Mouse (Mus musculus): ENCODE measurements around the gene Lcor. TPM values are rescaled to one million over a fixed set of nuclear protein-coding genes. Genes with fewer than 3 reads are reported as not detected.

Lcor gene
- polyA plus RNA-seq, 1 experiment from 2014 or later = 9.2 TPM

DNA sequence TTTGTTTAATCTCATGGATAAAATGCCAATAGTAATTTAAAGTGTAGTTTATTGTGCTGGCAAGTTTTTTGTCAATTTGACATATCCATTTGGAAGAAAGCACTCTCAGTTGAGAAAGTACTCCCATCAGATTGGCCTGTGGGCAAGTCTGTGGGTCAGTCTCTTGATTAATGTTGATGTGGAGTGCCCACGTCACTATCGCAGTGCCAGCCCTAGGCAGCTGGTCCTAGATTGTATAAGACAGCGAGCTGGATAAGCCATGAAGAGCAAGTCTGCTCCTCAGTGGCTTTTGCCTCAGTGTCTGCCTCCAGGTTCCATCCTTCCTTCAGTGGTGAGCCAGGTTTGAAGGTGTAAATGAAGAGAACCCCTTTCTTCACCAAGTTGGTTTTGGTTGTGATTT, 34.6 kb downstream of the Lcor start:
- H3K9ac ChIP-seq = no peak overlapping the region
- no peaks in the 10 kb centered on the region for H3K9me3 ChIP-seq
- no peak overlapping the region for H3K27ac ChIP-seq (replicated peaks)
- no peak for ATAC-seq (ENCODE audit: extremely low read depth, insufficient number of reproducible peaks, low FRiP score, low TSS enrichment)
- no peak overlapping the region for H3K4me2 ChIP-seq
- H3K4me3 ChIP-seq = no peak overlapping the region
- 92% methylated on average over 3 of the region's 3 CpGs for WGBS
- H3K4me1 ChIP-seq = peaks cover 31% of the 10 kb centered on the region
- no peaks in the 10 kb centered on the region for H3K27me3 ChIP-seq (replicated peaks)
- no peaks in the 10 kb centered on the region; the same call in 1 of the 2 replicates for H3K36me3 ChIP-seq

DNA sequence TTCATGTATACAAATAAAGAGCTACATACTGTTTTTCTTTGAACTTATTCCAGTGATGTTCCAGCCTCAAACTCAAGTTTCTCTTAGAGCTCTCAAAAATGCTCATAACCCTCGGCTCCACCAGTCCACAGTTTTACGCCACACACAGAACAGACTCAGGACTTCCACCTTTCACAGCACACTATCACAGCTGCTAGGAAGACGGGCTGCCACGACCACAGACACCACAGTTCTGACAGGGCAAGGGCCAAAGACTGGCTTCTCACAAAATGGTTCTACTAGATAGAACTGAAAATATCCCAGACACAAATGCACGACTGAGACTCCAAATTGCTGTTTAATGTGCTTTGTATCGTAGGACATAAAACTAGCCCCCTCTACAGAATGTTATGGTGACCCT, 36.7 kb downstream of the Lcor start:
- peaks cover 37% of the 10 kb centered on the region for H3K4me1 ChIP-seq
- no peak for ATAC-seq (ENCODE audit: extremely low read depth, insufficient number of reproducible peaks, low FRiP score, low TSS enrichment)
- H3K36me3 ChIP-seq = no peaks in the 10 kb centered on the region; the same call in 1 of the 2 replicates
- no peak overlapping the region for H3K27ac ChIP-seq (replicated peaks)
- no peak overlapping the region for H3K4me2 ChIP-seq
- H3K4me3 ChIP-seq = no peak overlapping the region
- no peaks in the 10 kb centered on the region for H3K27me3 ChIP-seq (replicated peaks)
- no peaks in the 10 kb centered on the region for H3K9me3 ChIP-seq
- 78% methylated on average over 6 of the region's 6 CpGs for WGBS
- no peak overlapping the region for H3K9ac ChIP-seq

DNA sequence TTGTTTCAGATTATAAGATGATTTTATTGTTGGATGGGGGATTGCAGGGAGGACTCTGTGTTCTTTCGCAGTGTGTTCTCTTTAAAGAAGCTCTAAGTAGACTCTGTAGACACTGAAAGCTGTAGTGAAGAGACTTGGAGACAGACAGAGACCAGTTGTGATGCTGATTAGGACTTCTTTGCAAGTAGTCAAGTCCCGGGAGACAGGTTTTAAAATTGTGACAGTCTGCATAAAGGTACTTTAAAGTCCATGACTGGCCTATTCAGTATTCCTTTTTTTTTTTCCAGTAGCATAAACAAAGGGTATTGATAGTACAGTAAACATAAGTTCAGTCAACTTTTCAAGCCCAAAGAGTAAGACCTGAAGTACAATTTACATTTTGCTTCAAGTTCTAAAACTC, 39.8 kb downstream of the Lcor start:
- Histone ChIP-seq H3K27me3 (replicated peaks) (no peaks in the 10 kb centered on the region), H3K9me3 (no peaks in the 10 kb centered on the region), H3K27ac (replicated peaks) (no peak overlapping the region), H3K36me3 (no peaks in the 10 kb centered on the region; the same call in 1 of the 2 replicates), H3K9ac (no peak overlapping the region), H3K4me1 (peaks cover 36% of the 10 kb centered on the region), H3K4me2 (no peak overlapping the region), H3K4me3 (no peak overlapping the region)
- ATAC-seq (ENCODE audit: extremely low read depth, insufficient number of reproducible peaks, low FRiP score, low TSS enrichment) = no peak
- WGBS = 64% methylated on average over 2 of the region's 2 CpGs

DNA sequence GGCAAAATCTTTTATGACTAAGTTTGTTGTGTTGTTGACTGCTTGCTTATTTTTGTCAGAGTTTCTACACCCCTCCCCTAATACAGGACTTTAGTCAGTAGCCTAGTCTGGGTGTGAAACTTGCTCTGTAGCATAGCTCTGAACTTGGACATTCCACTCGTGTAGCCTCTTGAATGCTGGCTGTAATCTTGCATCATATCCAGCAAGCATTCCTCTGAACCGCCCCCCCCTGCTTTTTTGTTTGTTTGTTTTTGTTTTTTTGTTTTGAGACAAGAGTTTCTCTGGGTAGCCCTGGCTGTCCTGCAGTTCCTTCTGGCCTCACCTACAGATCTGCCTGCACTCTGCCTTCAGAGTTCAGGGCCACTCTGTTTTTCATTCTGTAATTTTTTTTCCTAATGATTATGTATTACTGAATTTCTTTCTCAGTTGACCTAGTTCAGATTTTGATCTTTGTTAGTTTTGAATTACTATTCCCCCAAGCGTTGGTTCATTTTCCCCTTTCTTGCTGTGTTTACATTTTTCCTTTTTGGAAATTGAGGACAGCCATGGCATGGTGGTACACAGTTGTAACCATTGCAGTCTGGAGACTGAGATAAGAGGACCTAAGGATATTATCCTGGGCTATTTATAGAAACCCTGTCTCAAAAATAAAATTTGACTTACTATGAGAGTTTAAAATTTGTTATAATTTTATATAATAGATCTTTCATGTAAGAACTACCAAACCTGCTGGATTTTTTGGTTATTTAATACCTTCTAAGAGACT, 41.5 kb downstream of the Lcor start:
- no peak for ATAC-seq (ENCODE audit: extremely low read depth, insufficient number of reproducible peaks, low FRiP score, low TSS enrichment)
- peaks cover 4% of the 10 kb centered on the region; the same call in 1 of the 2 replicates for H3K36me3 ChIP-seq

DNA sequence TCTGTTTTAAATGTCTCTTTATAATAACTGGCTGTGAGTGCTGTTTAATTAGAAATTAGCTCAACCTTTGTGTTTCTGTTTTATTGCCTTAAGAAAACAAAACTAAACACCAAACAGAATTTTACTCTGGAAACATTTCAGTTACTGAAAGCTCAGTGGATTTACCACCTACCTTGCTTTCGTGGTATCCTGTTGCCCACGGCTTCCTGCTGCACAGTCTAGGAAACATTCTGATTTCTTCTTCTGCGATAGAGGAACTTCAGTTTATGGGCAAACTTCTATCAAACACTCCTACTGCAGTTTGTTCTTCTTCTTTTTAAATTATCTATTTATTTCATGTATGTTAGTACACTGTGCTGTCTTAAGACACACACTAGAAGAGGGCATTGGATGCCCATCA, 46.7 kb downstream of the Lcor start:
- Histone ChIP-seq H3K9ac (no peak overlapping the region), H3K27me3 (replicated peaks) (no peaks in the 10 kb centered on the region), H3K36me3 (peaks cover 9% of the 10 kb centered on the region), H3K4me3 (no peak overlapping the region), H3K4me1 (peaks cover 7% of the 10 kb centered on the region), H3K4me2 (no peak overlapping the region), H3K27ac (replicated peaks) (no peak overlapping the region), H3K9me3 (no peaks in the 10 kb centered on the region)
- ATAC-seq (ENCODE audit: extremely low read depth, insufficient number of reproducible peaks, low FRiP score, low TSS enrichment) = no peak
- WGBS = 81% methylated on average over 3 of the region's 3 CpGs

More for the DNA sequence above, 41.5 kb downstream of the Lcor start:
- peaks cover 39% of the 10 kb centered on the region for H3K4me1 ChIP-seq
- no peak overlapping the region for H3K9ac ChIP-seq
- no peaks in the 10 kb centered on the region for H3K9me3 ChIP-seq
- no peak overlapping the region for H3K4me3 ChIP-seq
- 46% methylated on average over 3 of the region's 3 CpGs for WGBS
- no peak overlapping the region; the same call in 1 of the 2 replicates for H3K27ac ChIP-seq (replicated peaks)
- no peaks in the 10 kb centered on the region for H3K27me3 ChIP-seq (replicated peaks)
- no peak overlapping the region for H3K4me2 ChIP-seq

DNA sequence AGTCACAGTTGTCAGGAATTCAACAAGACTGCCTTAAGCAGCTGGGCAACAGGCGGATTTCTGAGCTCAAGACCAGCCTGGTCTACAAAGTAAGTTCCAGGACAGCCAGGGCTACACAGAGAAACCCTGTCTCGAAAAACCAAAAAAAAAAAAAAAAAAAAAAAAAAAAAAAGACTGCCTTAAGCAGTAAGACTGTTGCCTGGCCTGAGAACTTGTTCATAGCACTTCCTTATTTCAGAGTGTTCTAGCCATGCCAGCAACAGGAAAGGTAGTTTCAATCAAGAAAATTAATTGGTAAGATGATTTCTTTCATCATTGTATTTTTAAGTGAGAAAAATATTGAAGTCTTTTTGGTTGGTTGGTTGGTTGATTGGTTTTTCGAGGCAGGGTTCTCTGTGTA, 51.6 kb downstream of the Lcor start:
- 91% methylated on average over 3 of the region's 3 CpGs for WGBS

DNA sequence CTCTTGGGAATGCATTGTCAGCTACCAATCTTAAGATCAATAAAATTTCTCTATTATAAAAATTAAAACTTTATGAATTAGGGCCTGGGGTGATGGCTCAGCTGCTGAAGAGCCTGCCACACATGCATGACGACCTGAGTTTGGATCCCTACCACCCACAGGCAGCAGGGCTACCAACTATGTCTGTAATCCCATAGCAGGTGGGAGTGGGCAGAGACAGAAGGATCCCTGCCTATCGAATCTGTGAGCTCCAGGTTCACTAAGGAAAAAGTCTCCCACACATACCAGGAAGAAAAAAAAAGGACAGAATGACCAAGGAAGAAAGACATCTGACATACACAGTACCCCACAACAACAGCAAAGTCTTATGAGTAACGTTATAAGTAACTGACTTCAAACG, 74.5 kb downstream of the Lcor start:
- Histone ChIP-seq H3K36me3 (peaks cover 54% of the 10 kb centered on the region), H3K4me2 (no peak overlapping the region), H3K4me1 (no peaks in the 10 kb centered on the region), H3K27ac (replicated peaks) (no peak overlapping the region), H3K9me3 (no peaks in the 10 kb centered on the region), H3K27me3 (replicated peaks) (no peaks in the 10 kb centered on the region), H3K9ac (no peak overlapping the region), H3K4me3 (no peak overlapping the region)
- WGBS = 83% methylated on average over 4 of the region's 4 CpGs
- no peak for ATAC-seq (ENCODE audit: extremely low read depth, insufficient number of reproducible peaks, low FRiP score, low TSS enrichment)

More for the DNA sequence above, 51.6 kb downstream of the Lcor start:
- Histone ChIP-seq H3K27ac (replicated peaks) (no peak overlapping the region), H3K4me2 (no peak overlapping the region), H3K4me1 (no peaks in the 10 kb centered on the region), H3K36me3 (peaks cover 20% of the 10 kb centered on the region), H3K9me3 (no peaks in the 10 kb centered on the region), H3K9ac (no peak overlapping the region), H3K4me3 (no peak overlapping the region), H3K27me3 (replicated peaks) (no peaks in the 10 kb centered on the region)
- ATAC-seq (ENCODE audit: extremely low read depth, insufficient number of reproducible peaks, low FRiP score, low TSS enrichment) = no peak

DNA sequence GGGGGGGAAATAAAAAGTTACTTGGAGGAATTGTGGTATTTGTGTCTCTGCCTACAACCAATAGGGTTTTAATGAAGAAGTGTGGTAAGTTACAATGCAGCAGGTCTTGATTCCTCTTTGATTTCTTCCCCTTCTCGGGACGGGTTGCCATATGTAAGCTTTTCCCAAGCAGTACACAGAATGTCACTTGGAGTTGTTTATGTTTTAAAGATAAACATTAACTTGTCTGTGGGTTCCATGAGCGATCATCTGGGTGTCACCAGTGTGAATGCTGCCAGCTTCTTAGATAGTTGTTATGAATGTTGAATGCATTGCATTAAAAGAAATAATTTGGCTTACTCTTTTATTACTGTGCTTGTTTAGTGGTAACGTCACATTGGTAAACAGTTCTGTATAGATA, 75.1 kb downstream of the Lcor start:
- Histone ChIP-seq H3K4me2 (no peak overlapping the region), H3K4me3 (no peak overlapping the region), H3K36me3 (peaks cover 51% of the 10 kb centered on the region), H3K4me1 (peaks cover 3% of the 10 kb centered on the region; the same call in 1 of the 2 replicates), H3K9me3 (no peaks in the 10 kb centered on the region), H3K27ac (replicated peaks) (no peak overlapping the region), H3K9ac (no peak overlapping the region), H3K27me3 (replicated peaks) (no peaks in the 10 kb centered on the region)
- no peak for ATAC-seq (ENCODE audit: extremely low read depth, insufficient number of reproducible peaks, low FRiP score, low TSS enrichment)
- 84% methylated on average over 4 of the region's 4 CpGs for WGBS

DNA sequence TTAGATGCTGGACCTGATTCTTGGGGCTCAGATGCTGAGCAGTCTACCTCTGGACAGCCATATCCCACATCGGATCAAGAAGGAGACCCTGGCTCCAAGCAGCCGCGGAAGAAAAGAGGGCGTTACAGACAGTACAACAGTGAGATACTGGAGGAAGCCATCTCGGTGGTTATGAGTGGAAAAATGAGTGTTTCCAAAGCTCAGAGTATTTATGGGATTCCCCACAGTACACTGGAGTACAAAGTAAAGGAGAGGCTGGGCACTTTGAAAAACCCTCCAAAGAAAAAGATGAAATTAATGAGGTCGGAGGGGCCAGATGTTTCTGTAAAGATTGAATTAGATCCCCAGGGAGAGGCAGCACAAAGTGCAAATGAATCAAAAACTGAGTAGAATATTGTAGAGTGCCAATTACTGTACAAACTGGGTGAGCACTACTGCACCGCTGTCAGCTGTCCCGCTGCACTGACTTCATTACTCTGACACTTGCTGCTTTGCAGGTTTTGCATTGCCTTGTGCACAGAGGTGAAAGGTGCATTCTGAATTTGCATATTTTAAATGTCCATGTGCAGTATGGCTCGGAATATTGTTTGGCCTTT, 76.6 kb downstream of the Lcor start:
- ATAC-seq (ENCODE audit: extremely low read depth, insufficient number of reproducible peaks, low FRiP score, low TSS enrichment) = no peak

DNA sequence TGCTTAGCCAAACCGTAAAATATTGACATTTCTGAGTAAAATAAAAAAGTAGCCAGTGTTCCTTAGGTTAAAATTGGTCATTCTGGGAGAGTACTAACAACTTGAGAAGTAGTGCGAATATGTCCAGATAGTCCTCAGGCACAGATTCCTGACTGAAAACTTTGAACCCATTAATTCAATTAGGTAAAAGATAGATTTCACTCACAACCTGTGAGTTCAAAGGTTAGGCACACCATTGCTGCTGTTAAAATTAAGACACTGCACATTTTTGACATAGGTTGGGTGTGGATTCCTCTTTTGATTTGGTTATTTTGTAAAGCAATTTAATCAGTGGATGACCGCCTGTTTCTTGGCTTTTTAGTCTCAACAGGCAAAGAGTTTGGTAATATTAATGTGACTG, 78.4 kb downstream of the Lcor start:
- H3K4me3 ChIP-seq = no peak overlapping the region
- ATAC-seq (ENCODE audit: extremely low read depth, insufficient number of reproducible peaks, low FRiP score, low TSS enrichment) = no peak
- peaks cover 35% of the 10 kb centered on the region for H3K36me3 ChIP-seq
- 92% methylated on average over 3 of the region's 3 CpGs for WGBS
- no peak overlapping the region for H3K27ac ChIP-seq (replicated peaks)
- H3K4me1 ChIP-seq = peaks cover 10% of the 10 kb centered on the region
- H3K4me2 ChIP-seq = no peak overlapping the region
- H3K9me3 ChIP-seq = no peaks in the 10 kb centered on the region
- no peak overlapping the region for H3K9ac ChIP-seq
- H3K27me3 ChIP-seq (replicated peaks) = no peaks in the 10 kb centered on the region

More for the DNA sequence above, 76.6 kb downstream of the Lcor start:
- Histone ChIP-seq H3K4me1 (peaks cover 10% of the 10 kb centered on the region), H3K27ac (replicated peaks) (no peak overlapping the region), H3K27me3 (replicated peaks) (no peaks in the 10 kb centered on the region), H3K4me2 (no peak overlapping the region), H3K9ac (no peak overlapping the region), H3K9me3 (no peaks in the 10 kb centered on the region), H3K36me3 (peaks cover 40% of the 10 kb centered on the region), H3K4me3 (no peak overlapping the region)
- 89% methylated on average over 9 of the region's 9 CpGs for WGBS

DNA sequence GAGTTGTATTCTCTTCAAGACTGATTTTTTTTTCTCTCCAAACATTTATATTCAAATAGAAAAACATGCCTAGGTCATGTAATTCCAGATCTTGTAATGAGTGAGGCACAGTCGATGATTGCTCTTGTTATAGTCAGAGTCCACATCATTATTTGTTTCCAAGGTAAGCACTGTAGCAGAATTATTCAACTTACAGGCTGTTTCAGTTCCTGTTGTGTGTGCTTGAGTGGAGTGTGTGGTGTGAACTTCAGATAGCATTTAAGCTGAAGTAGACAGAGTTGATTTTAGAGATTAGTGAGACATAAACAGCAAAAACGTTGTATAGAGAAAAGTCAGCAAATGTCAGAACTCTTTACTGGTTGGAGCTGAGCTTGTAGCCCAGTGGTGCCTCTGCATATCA, 86.4 kb downstream of the Lcor start:
- Histone ChIP-seq H3K36me3 (0 out of 2 replicates have a peak, but pooled peaks cover 5% of the 10 kb centered on the region), H3K4me3 (no peak overlapping the region), H3K27me3 (replicated peaks) (no peaks in the 10 kb centered on the region), H3K4me1 (no peaks in the 10 kb centered on the region), H3K9me3 (no peaks in the 10 kb centered on the region), H3K27ac (replicated peaks) (no peak overlapping the region), H3K4me2 (no peak overlapping the region), H3K9ac (no peak overlapping the region)
- WGBS = 55% methylated on average over 2 of the region's 2 CpGs
- ATAC-seq (ENCODE audit: extremely low read depth, insufficient number of reproducible peaks, low FRiP score, low TSS enrichment) = no peak

DNA sequence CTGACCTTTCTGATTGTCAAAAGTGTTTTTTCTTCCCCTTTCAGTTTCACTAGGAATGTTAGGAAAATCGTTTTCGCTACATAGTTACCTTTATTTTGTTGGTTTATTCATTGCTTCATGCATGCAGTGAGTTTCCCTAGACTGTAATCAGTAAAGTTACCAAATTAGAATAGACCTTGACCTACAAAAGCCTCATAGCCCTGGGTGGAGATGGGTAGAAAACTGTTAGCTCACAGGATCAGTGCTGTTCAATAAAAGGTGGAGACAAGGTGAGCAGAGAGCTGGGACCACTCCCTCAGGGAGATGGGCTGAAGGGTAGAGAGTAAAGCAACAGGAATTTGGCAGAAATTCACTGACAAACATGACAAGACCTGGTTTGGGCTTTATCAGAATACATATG, 91.3 kb downstream of the Lcor start:
- H3K4me2 ChIP-seq = no peak overlapping the region
- H3K27me3 ChIP-seq (replicated peaks) = no peaks in the 10 kb centered on the region
- no peaks in the 10 kb centered on the region for H3K4me1 ChIP-seq
- H3K27ac ChIP-seq (replicated peaks) = no peak overlapping the region
- H3K4me3 ChIP-seq = no peak overlapping the region
- 0 out of 2 replicates have a peak, but pooled peaks cover 5% of the 10 kb centered on the region for H3K36me3 ChIP-seq
- no peak for ATAC-seq (ENCODE audit: extremely low read depth, insufficient number of reproducible peaks, low FRiP score, low TSS enrichment)
- WGBS = 95% methylated on average over 2 of the region's 2 CpGs
- H3K9me3 ChIP-seq = no peaks in the 10 kb centered on the region
- H3K9ac ChIP-seq = no peak overlapping the region

All from heart, embryonic 13.5 days (tissue).